Mouse (Mus musculus) lung, adult 2 months (tissue): ENCODE measurements at regions not wholly inside any gene's neighbourhood (a gene's known extent, or its start where the extent isn't known, plus 50 kb on each side); places are given as distances from the start of the nearest gene placed in this dataset.
"Not testable (repeated sequence)": the region's sequence is repeated elsewhere in the genome, so short reads cannot be mapped to it uniquely, and the experiment has no call there.

Experiments used
- DNase-seq: peaks from one replicate; pipeline ENCODE4 v3.0.0; 2022
- H3K4me1 ChIP-seq: fragments of 200-500 bp; 2 replicates; pipeline ENCODE4 v1.6.1; 2011; ENCODE audit warnings: low read length; ENCODE audit not compliant: control insufficient read depth, insufficient read depth
- H3K4me3 ChIP-seq: fragments of 200-500 bp; replicated peaks from 2 replicates; pipeline ENCODE3; 2011; ENCODE audit warnings: low read depth, mild to moderate bottlenecking, control low read depth, low read length; ENCODE audit errors: extremely low read depth
- CTCF ChIP-seq: fragments of 200-500 bp; IDR thresholded peaks from 2 replicates; pipeline ENCODE4 v1.5.1; 2011; ENCODE audit warnings: mild to moderate bottlenecking, low read length, control low read depth; ENCODE audit not compliant: insufficient read depth
- POLR2A ChIP-seq: fragments of 200-500 bp; IDR thresholded peaks from 2 replicates; pipeline ENCODE4 v1.6.1; 2011; ENCODE audit warnings: low read depth, mild to moderate bottlenecking, control low read depth, low read length, borderline replicate concordance; ENCODE audit errors: extremely low read depth
- WGBS: fragments of 180-500 bp; shearing (Covaris S2); methylation state at CpG from one replicate; pipeline ENCODE4 v1.1.7; 2018; 5-methylcytosine and 5-hydroxymethylcytosine counted together

GRCm38 (mm10) chr3:78594305-78594704, 692.0 kb downstream of the Rapgef2 start:
- no peak for DNase-seq
- Histone ChIP-seq H3K4me1 (no peaks in the 10 kb centered on the region), H3K4me3 (no peak overlapping the region)
- TF ChIP-seq CTCF (no peak), POLR2A (no peak)
- WGBS, result 72% methylated on average over 11 of the region's 11 CpGs

- no peak for TF ChIP-seq POLR2A
- no peak for TF ChIP-seq CTCF
- WGBS, result 57% methylated on average over 1 of the region's 1 CpGs
Measured at GRCm38 (mm10) chr3:78586639-78587038, 699.7 kb downstream of the Rapgef2 start.

GRCm38 (mm10) chr3:78581868-78582267, 704.4 kb downstream of the Rapgef2 start:
- no peak for TF ChIP-seq CTCF
- no peak for DNase-seq
- WGBS, result 22% methylated on average over 1 of the region's 1 CpGs
- H3K4me1 ChIP-seq, result no peaks in the 10 kb centered on the region
- no peak overlapping the region for H3K4me3 ChIP-seq

More at GRCm38 (mm10) chr3:78586639-78587038, 699.7 kb downstream of the Rapgef2 start:
- Histone ChIP-seq H3K4me1 (no peaks in the 10 kb centered on the region), H3K4me3 (no peak overlapping the region)
- no peak for DNase-seq

- H3K4me3 ChIP-seq, result no peak overlapping the region
- no peaks in the 10 kb centered on the region for H3K4me1 ChIP-seq
- no peak for TF ChIP-seq CTCF
- no peak for TF ChIP-seq POLR2A
- DNase-seq, result no peak
- 42% methylated on average over 3 of the region's 3 CpGs for WGBS
Measured at GRCm38 (mm10) chr3:78581100-78581499, 705.2 kb downstream of the Rapgef2 start.

- Histone ChIP-seq H3K4me3 (no peak overlapping the region), H3K4me1 (no peaks in the 10 kb centered on the region)
- TF ChIP-seq POLR2A (no peak), CTCF (no peak)
- WGBS, result 17% methylated on average over 2 of the region's 2 CpGs
- no peak for DNase-seq
Measured at GRCm38 (mm10) chr3:78575667-78576464, 710.5 kb downstream of the Rapgef2 start.

- no peak for TF ChIP-seq POLR2A
- TF ChIP-seq CTCF, result no peak
- no peaks in the 10 kb centered on the region for H3K4me1 ChIP-seq
- DNase-seq, result no peak
- H3K4me3 ChIP-seq, result no peak overlapping the region
- 72% methylated on average over 3 of the region's 3 CpGs for WGBS
Measured at GRCm38 (mm10) chr3:78574807-78575206, 711.5 kb downstream of the Rapgef2 start.

GRCm38 (mm10) chr3:78573299-78573698, 713.0 kb downstream of the Rapgef2 start:
- 84% methylated on average over 6 of the region's 6 CpGs for WGBS
- H3K4me1 ChIP-seq, result no peaks in the 10 kb centered on the region
- DNase-seq, result no peak
- no peak overlapping the region for H3K4me3 ChIP-seq
- TF ChIP-seq POLR2A (no peak), CTCF (no peak)

GRCm38 (mm10) chr3:78564926-78565325, 721.4 kb downstream of the Rapgef2 start:
- DNase-seq, H3K4me3 ChIP-seq: not testable (repeated sequence)

More at GRCm38 (mm10) chr3:78564926-78565325, 721.4 kb downstream of the Rapgef2 start:
- H3K4me1 ChIP-seq, result not testable (repeated sequence)
